Comparison of ENCODE assay signal across 9 mouse cellular contexts in the genomic region with DNA sequence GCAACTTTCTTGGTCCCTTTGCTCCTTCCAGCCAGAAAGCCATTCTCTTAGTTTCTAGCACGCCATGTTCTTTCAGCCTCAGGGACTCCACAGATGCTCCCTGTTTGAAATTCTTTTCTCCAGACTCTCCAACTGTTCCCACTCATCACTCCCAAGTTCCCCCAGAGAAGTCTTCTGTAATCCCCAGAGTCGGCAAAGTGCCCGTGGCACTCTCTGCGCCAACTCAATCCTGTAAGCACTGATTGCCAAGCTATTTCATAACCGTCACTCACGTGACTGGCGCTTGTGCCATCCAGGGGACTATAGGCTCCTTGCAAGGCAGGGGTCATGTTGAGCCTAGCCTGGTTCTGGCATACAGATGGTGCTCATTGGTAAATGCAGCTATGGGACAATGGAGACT. TPM values are rescaled to one million over a fixed set of nuclear protein-coding genes. Genes with fewer than 3 reads are reported as not detected.
DNase-seq lines count a peak whose midpoint lies in the region; ATAC-seq and TF ChIP-seq lines count a peak whose summit lies in the region.
"Had no signal": no experiment of that assay in that cellular context is flagged by ENCODE, and none has a peak within 500 bp of the region (broad histone marks: within the 10 kb centered on the region; RNA-seq: fewer than 3 reads in every experiment).

No protein-coding gene starts in this region.

- no peaks in the 10 kb centered on the region for H3K4me1 ChIP-seq in midbrain, postnatal 0 days (ENCODE audit: insufficient read depth, low read length)
- H3K4me1 ChIP-seq in midbrain, embryonic 14.5 days (ENCODE audit: control insufficient read depth, insufficient read depth, low read length), result no peaks in the 10 kb centered on the region
- peaks cover 11% of the 10 kb centered on the region for H3K4me1 ChIP-seq in cortical plate, adult 2 months (ENCODE audit: control insufficient read depth, insufficient read depth, low read length)
- H3K4me1 ChIP-seq in heart, embryonic 10.5 days, result no peaks in the 10 kb centered on the region

- no peak overlapping the region for H3K9ac ChIP-seq in midbrain, postnatal 0 days (replicated peaks; ENCODE audit: low read length, poor library complexity, severe bottlenecking)
- no peak overlapping the region for H3K9ac ChIP-seq in midbrain, embryonic 14.5 days (replicated peaks; ENCODE audit: low read length)

- 84% methylated on average over 7 of the region's 7 CpGs for WGBS in midbrain, postnatal 0 days
- 90% methylated on average over 7 of the region's 7 CpGs for WGBS in midbrain, embryonic 14.5 days
- WGBS in heart, embryonic 10.5 days, result 91% methylated on average over 7 of the region's 7 CpGs

- no peaks in the 10 kb centered on the region for H3K9me3 ChIP-seq in midbrain, postnatal 0 days (ENCODE audit: low read length)
- H3K9me3 ChIP-seq in midbrain, embryonic 14.5 days (ENCODE audit: control insufficient read depth, low read length), result no peaks in the 10 kb centered on the region
- no peaks in the 10 kb centered on the region for H3K9me3 ChIP-seq in heart, embryonic 10.5 days

- H3K27ac ChIP-seq in midbrain, postnatal 0 days (ENCODE audit: low read depth, low read length), result no peak overlapping the region
- no peak overlapping the region for H3K27ac ChIP-seq in midbrain, embryonic 14.5 days (replicated peaks; ENCODE audit: low read depth, low read length)
- 0 out of 2 replicates have a peak overlapping the region, but pooled peaks have one; percentile 2 for H3K27ac ChIP-seq in cortical plate, adult 2 months (ENCODE audit: insufficient read depth, low read length)
- no peak overlapping the region for H3K27ac ChIP-seq in heart, embryonic 10.5 days

- no peak for TF ChIP-seq POLR2A in cortical plate, adult 2 months (IDR thresholded peaks at IDR 0.05; ENCODE audit: extremely low read depth, insufficient read depth, low read length)

- peaks cover 18% of the 10 kb centered on the region for H3K36me3 ChIP-seq in midbrain, postnatal 0 days (ENCODE audit: insufficient read depth, low read length)
- H3K36me3 ChIP-seq in midbrain, embryonic 14.5 days (ENCODE audit: control insufficient read depth, insufficient read depth, low read length), result peaks cover 3% of the 10 kb centered on the region; the same call in 1 of the 2 replicates
- 0 out of 2 replicates have a peak, but pooled peaks cover 7% of the 10 kb centered on the region for H3K36me3 ChIP-seq in heart, embryonic 10.5 days

- H3K27me3 ChIP-seq in midbrain, postnatal 0 days (ENCODE audit: insufficient read depth, low read length), result no peaks in the 10 kb centered on the region
- H3K27me3 ChIP-seq in midbrain, embryonic 14.5 days (ENCODE audit: control insufficient read depth, insufficient read depth, low read length), result no peaks in the 10 kb centered on the region
- no peaks in the 10 kb centered on the region for H3K27me3 ChIP-seq in heart, embryonic 10.5 days (ENCODE audit: insufficient read depth, poor library complexity, severe bottlenecking)

- no peak for TF ChIP-seq CTCF in midbrain, postnatal 0 days (IDR thresholded peaks at IDR 0.05)
- no peak for TF ChIP-seq CTCF in cortical plate, adult 2 months (IDR thresholded peaks at IDR 0.05; ENCODE audit: extremely low read depth, insufficient read depth, low read length)

- ATAC-seq in midbrain, postnatal 0 days (ENCODE audit: low FRiP score), result no peak
- no peak for ATAC-seq in midbrain, embryonic 14.5 days (ENCODE audit: low FRiP score, low TSS enrichment)
- ATAC-seq: forebrain, embryonic 14.5 days had no signal

- DNase-seq in midbrain, postnatal 0 days (ENCODE audit: low spot score), result peak; percentile 64
- no peak for DNase-seq in midbrain, embryonic 14.5 days
- DNase-seq in layer of hippocampus, postnatal 36 days, result peak; percentile 67 to 72
- peak; percentile 31 for DNase-seq in skeletal muscle tissue, adult 2 months (ENCODE audit: low read depth, low spot score)
- no peak for DNase-seq in heart, embryonic 10.5 days (ENCODE audit: low spot score)
- DNase-seq in spleen, adult 12 weeks (ENCODE audit: low spot score), result no peak
- DNase-seq in heart, adult 8-10 months (ENCODE audit: low spot score), result no peak

- H3K4me2 ChIP-seq in midbrain, postnatal 0 days (ENCODE audit: low read depth, low read length, poor library complexity, severe bottlenecking), result no peak overlapping the region
- no peak overlapping the region for H3K4me2 ChIP-seq in midbrain, embryonic 14.5 days (ENCODE audit: low read length)

- no peak overlapping the region for H3K4me3 ChIP-seq in midbrain, postnatal 0 days (ENCODE audit: low read depth, low read length)
- H3K4me3 ChIP-seq in midbrain, embryonic 14.5 days (replicated peaks; ENCODE audit: low read depth, low read length), result no peak overlapping the region
- H3K4me3 ChIP-seq in cortical plate, adult 2 months (ENCODE audit: insufficient read depth, low read length), result no peak overlapping the region
- H3K4me3 ChIP-seq in heart, embryonic 10.5 days, result no peak overlapping the region

RNA-seq across cellular contexts. Expression of a gene that starts 51.4 kb away (rescaled TPM):
- 34.6 and 36.0 TPM in 2 replicates for total RNA-seq in midbrain, postnatal 0 days (2014; rRNA removed)
- 30.7 and 34.8 TPM in 2 replicates for polyA plus RNA-seq in midbrain, postnatal 0 days (2015; fragmentation: Nextera tagmentation; extraction: Ambion mirVana)
- polyA plus RNA-seq in midbrain, embryonic 14.5 days (2014; fragmentation: Nextera tagmentation; extraction: Ambion mirVana), result 16.0 and 18.2 TPM in 2 replicates
- polyA plus RNA-seq in cortical plate, adult 2 months (2012; rRNA removed), result 47.5 TPM in 2 replicates
- 10 to 100 TPM; 18.4 to 18.9 TPM for total RNA-seq in layer of hippocampus, postnatal 36 days (2021)
- polyA plus RNA-seq in heart, embryonic 10.5 days (2016; fragmentation: Nextera tagmentation; extraction: Ambion mirVana), result 20.8 and 23.4 TPM in 2 replicates
- 10 to 100 TPM; 15.2 to 20.2 (median 17.1) TPM for total RNA-seq in heart, adult 8-10 months (2022)

Comparison
In these comparisons a context has a peak if more than half of its experiments do, and no peak if none do; other contexts are left out.
1. DNase-seq: peak in midbrain, postnatal 0 days (single experiment), layer of hippocampus, postnatal 36 days (2 of 2) and skeletal muscle tissue, adult 2 months (single experiment); none in midbrain, embryonic 14.5 days (single experiment), heart, embryonic 10.5 days (single experiment), spleen, adult 12 weeks (single experiment) and heart, adult 8-10 months (single experiment).